28 mouse cellular contexts compared by ENCODE assay signal in the genomic region with DNA sequence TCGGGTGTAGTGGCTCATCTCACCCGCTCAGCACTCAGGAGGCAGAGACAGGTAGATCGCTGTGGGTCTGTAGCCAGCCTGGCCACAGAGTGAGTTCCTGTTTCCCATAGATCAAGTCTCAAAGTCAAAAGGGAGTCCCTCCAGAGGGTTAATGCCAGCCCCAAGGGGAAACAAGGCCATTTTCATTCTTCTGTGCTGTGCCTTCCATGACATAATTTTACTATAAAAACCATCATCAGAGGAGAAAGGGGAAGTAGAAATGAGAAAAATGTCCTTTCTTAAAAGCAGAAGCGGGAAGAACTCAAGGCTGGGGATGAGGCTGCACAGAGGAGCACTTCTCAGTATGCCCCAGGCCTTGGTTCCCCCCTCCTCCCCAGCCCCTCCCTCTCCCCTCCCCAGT.
DNase-seq lines count a peak whose midpoint lies in the region; ATAC-seq and TF ChIP-seq lines count a peak whose summit lies in the region.
"Had no signal": no experiment of that assay in that cellular context is flagged by ENCODE, and none has a peak within 500 bp of the region (broad histone marks: within the 10 kb centered on the region; RNA-seq: fewer than 3 reads in every experiment).

No protein-coding gene starts in this region.

- peak in 1 of 2 experiments; percentile 59 for DNase-seq in spleen, adult 2 months (ENCODE audit: low read depth in 1 of 2, low spot score in 2 of 2)
- DNase-seq in spleen, postnatal 4 days (ENCODE audit: low spot score in 2 of 2) = no peak
- DNase-seq in MEL-GATA-1-ER (ENCODE audit: extremely low read depth, low read depth) = peak; percentile 66
- DNase-seq in layer of hippocampus, postnatal 14 days (ENCODE audit: low spot score in 2 of 2) = no peak
- no peak for DNase-seq in kidney, postnatal 10 days
- DNase-seq: cerebellum, adult 2 months; cerebellum, postnatal 25 days; embryo, embryonic 11 days; gastrocnemius, adult 2 months; heart, adult 11 months; heart, postnatal 10 days; kidney, adult 18-20 months; layer of hippocampus, postnatal 36 days; lung, embryonic 14.5 days; right cerebral cortex, postnatal 25 days; spleen, adult 18-20 months had no signal

- H3K4me3 ChIP-seq in spleen, adult 2 months (ENCODE audit: extremely low read depth, insufficient read depth, insufficient read length) = no peak overlapping the region
- H3K4me3 ChIP-seq: embryonic facial prominence, embryonic 13.5 days; erythroblast, embryonic 14.5 days; forebrain, embryonic 13.5 days; gastrocnemius, adult 2 months; heart, embryonic 12.5 days; hindbrain, embryonic 13.5 days; limb, embryonic 13.5 days; midbrain, embryonic 12.5 days had no signal

- H3K36me3 ChIP-seq in spleen, adult 2 months (ENCODE audit: control insufficient read depth, insufficient read depth, low read length) = no peaks in the 10 kb centered on the region
- H3K36me3 ChIP-seq: embryonic facial prominence, embryonic 13.5 days; heart, embryonic 12.5 days; hindbrain, embryonic 13.5 days; limb, embryonic 13.5 days; midbrain, embryonic 12.5 days had no signal

- TF ChIP-seq POLR2A in spleen, adult 2 months (IDR thresholded peaks at IDR 0.05; ENCODE audit: low read depth, low read length) = no peak

- 15% methylated on average over 4 of the region's 4 CpGs for WGBS in spleen, adult 2 months

- no peak for TF ChIP-seq CTCF in spleen, adult 2 months (IDR thresholded peaks at IDR 0.05; ENCODE audit: extremely low read depth, insufficient read depth, insufficient read length, insufficient replicate concordance)

- H3K27ac ChIP-seq in spleen, adult 2 months (ENCODE audit: insufficient read depth, low read length) = peak overlapping the region; percentile 25; the same call in 1 of the 2 replicates
- H3K27ac ChIP-seq: embryonic facial prominence, embryonic 13.5 days; forebrain, embryonic 13.5 days; gastrocnemius, adult 2 months; hindbrain, embryonic 13.5 days; kidney, postnatal 0 days; limb, embryonic 13.5 days; liver, embryonic 14.5 days; midbrain, embryonic 12.5 days had no signal

- peak; percentile 70 to 81 for ATAC-seq in hematopoietic stem cell, adult 5-6 weeks (replicated peaks in 1 of 2; ENCODE audit: insufficient read depth in 1 of 2, low FRiP score in 2 of 2, low TSS enrichment in 1 of 2, low read depth in 1 of 2, poor library complexity in 2 of 2, severe bottlenecking in 2 of 2)
- ATAC-seq in neutrophil, adult 5-6 weeks (ENCODE audit: extremely low read depth, insufficient number of reproducible peaks, low FRiP score, poor library complexity, severe bottlenecking) = peak; percentile 54
- ATAC-seq in erythroid progenitor cell, adult 5-6 weeks (replicated peaks; ENCODE audit: low FRiP score, poor library complexity, severe bottlenecking) = no peak
- ATAC-seq: forebrain, embryonic 13.5 days had no signal

- H3K4me1 ChIP-seq in spleen, adult 2 months (ENCODE audit: control insufficient read depth, insufficient read depth, insufficient read length) = peaks cover 9% of the 10 kb centered on the region; the same call in 1 of the 2 replicates
- H3K4me1 ChIP-seq: forebrain, embryonic 13.5 days; hindbrain, embryonic 13.5 days; midbrain, embryonic 12.5 days had no signal

- no peaks in the 10 kb centered on the region for H3K27me3 ChIP-seq in spleen, adult 2 months (ENCODE audit: control insufficient read depth, insufficient read depth, low read length)
